Mouse (Mus musculus) lung, postnatal 36 days (tissue): ENCODE measurements around the gene Hist2h2be.
"Not testable (repeated sequence)": the region's sequence is repeated elsewhere in the genome, so short reads cannot be mapped to it uniquely, and the experiment has no call there.

Experiments
- DNase-seq: peaks from one replicate; pipeline ENCODE4 v3.0.0; 2022; ENCODE audit warnings: mixed read lengths

Gene Hist2h2be

DNA sequence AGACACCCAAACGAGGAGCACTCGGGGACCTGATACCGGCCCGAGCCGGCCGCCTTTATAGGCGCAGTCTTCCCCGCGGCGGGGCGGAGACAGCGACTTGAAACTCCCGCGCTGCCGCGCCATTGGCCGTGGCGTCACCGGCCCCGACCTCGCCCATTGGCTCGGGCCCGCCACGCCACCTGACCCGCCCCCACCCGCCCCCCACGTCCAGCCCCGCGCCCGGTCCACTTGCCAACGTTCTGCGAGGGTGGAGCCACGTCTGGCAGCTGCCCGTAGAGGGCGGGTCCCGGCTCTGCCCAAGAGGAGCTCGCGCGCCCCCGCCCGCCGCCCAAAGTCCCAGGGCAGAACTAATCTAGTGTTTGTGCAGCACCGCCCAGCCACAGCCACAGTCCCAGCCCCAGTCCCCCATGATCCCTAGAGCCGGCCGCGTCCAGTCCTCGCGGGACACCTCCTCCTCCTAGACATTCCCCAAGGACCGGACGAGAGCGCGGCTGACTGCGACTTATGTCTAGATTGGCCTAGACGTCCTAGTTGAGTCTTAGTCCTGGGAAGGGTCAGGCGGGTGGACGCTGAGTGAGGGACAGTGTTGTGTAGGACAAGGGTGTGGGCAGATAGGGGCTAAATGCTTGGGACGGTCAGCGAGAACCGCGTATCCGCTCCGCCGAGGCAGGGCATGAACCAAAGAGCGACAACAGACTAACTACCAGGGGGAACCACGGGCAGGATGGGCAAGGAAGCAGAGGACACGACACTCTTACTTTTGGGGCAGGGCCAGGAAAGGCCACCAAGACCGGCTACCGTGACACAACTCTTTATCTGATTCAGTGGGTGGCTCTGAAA is 18.3 kb downstream of the Hist2h2be start, which contains the start of gene Hist2h3c2:
TSS of gene Hist2h3c2 (minus strand) at position 174 of the 840 bp plus-strand sequence.
- not testable (repeated sequence) for DNase-seq

DNA sequence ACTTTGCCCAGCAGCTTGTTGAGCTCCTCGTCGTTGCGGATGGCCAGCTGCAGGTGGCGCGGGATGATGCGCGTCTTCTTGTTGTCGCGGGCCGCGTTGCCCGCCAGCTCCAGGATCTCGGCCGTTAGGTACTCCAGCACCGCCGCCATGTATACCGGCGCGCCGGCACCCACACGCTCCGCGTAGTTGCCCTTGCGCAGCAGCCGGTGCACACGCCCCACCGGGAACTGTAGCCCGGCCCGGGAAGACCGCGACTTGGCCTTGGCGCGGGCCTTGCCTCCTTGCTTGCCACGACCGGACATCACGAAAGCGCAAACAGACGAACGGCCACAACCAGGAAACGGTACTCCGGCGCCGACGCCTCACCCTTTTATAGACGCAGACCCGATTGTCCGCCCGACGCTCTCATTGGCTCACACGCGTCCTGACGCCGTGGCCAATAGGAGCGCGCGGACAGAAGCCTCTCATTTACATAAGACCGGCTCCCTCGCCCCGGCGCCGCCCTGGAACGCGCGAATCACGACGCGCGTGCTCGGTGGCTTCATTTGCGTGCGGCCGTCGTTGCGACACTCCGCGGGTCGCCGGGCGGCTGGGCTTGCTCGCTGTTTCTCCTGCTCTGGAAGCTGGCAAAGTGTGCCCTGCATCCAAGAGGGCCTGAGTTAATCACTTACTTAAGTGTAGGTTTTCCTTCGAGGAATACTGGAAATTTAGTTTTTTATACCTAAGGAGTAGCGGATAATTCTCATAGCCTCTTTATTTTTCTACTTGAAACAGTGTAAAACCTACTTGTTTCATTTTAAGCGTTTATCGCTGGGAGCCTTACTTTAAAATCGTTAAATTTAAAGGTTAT is 19.3 kb downstream of the Hist2h2be start, which contains the start of gene Hist2h2aa2:
TSS of gene Hist2h2aa2 (minus strand) at position 328 of the 850 bp plus-strand sequence.
- peak; percentile 98 for DNase-seq

DNA sequence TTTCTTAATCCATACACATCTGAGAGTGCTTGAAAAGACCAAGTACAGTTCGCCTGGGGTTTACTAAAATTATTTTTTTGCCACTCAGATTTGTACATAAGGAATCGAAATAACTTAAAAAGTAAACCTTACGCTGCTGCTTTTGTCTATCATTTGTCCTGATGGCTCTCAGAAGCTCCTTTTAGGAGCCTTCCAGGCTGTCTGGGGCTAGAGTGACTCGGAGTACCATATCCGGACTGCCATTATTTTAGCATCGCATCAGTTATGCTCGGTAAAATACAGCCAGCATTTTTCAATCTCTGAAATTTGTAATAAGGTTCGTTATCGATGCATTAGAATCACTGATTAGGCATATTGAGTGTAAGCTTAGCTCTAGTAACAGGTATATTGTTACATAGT is 19.9 kb downstream of the Hist2h2be start:
- DNase-seq, result no peak

DNA sequence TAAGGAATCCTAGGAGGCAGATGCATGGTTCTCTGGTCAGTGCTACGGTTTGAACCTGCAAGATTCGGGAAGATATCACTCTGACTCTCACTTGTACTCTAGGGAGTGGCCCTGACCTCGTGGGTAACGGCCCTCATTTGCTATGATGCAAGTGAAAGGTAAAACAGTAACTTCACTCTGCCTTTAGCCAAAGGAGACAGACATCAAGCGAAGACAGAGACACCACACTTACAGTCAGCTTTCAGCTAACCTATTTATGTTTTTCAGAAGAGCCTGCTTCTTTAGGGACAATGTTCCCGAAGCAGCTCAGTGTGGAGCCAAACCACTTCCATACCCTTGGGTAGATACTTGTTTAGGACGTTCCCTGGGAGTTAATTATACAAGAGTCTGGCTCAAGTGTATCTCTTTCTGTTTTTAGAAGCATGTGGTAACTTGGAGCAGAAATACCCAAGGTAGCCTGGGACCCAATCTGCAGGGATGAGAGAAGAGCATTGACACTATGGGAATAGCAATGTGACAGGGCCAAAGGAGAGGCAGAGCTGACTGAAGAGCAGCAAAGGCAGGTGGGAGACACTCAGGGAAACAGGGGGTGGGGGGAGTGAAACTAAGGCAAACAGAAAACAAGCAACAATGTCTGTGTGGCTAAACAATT is 23.1 kb downstream of the Hist2h2be start:
- no peak for DNase-seq

DNA sequence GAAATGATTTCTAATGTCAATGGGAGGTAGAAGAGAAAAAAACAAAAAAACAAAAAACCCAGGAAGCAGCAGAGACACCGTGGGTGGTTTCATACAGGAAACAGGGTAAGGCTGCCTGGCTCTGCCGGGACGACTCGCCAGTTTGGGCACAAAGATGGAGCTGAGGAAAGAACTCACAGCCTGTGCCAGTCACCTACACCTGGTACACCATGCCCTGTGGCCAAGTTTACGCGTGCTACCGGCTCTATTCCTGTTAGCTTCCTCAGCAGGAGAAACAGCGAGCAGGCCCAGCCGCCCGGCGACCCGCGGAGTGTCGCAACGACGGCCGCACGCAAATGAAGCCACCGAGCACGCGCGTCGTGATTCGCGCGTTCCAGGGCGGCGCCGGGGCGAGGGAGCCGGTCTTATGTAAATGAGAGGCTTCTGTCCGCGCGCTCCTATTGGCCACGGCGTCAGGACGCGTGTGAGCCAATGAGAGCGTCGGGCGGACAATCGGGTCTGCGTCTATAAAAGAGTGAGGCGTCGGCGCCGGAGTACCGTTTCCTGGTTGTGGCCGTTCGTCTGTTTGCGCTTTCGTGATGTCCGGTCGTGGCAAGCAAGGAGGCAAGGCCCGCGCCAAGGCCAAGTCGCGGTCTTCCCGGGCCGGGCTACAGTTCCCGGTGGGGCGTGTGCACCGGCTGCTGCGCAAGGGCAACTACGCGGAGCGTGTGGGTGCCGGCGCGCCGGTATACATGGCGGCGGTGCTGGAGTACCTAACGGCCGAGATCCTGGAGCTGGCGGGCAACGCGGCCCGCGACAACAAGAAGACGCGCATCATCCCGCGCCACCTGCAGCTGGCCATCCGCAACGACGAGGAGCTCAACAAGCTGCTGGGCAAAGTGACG is 24.3 kb downstream of the Hist2h2be start, which contains the start of gene Hist2h2aa1:
TSS of gene Hist2h2aa1 (plus strand) at position 495 of the 884 bp plus-strand sequence.
- peak; percentile 89 for DNase-seq

DNA sequence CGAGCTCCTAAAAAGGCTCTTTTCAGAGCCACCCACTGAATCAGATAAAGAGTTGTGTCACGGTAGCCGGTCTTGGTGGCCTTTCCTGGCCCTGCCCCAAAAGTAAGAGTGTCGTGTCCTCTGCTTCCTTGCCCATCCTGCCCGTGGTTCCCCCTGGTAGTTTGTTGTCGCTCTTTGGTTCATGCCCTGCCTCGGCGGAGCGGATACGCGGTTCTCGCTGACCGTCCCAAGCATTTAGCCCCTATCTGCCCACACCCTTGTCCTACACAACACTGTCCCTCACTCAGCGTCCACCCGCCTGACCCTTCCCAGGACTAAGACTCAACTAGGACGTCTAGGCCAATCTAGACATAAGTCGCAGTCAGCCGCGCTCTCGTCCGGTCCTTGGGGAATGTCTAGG is 25.1 kb downstream of the Hist2h2be start:
- not testable (repeated sequence) for DNase-seq

DNA sequence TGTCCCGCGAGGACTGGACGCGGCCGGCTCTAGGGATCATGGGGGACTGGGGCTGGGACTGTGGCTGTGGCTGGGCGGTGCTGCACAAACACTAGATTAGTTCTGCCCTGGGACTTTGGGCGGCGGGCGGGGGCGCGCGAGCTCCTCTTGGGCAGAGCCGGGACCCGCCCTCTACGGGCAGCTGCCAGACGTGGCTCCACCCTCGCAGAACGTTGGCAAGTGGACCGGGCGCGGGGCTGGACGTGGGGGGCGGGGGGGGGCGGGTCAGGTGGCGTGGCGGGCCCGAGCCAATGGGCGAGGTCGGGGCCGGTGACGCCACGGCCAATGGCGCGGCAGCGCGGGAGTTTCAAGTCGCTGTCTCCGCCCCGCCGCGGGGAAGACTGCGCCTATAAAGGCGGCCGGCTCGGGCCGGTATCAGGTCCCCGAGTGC is 25.5 kb downstream of the Hist2h2be start, which contains the start of gene Hist2h3c1:
TSS of gene Hist2h3c1 (plus strand) at position 259 of the 430 bp plus-strand sequence.
- not testable (repeated sequence) for DNase-seq

DNA sequence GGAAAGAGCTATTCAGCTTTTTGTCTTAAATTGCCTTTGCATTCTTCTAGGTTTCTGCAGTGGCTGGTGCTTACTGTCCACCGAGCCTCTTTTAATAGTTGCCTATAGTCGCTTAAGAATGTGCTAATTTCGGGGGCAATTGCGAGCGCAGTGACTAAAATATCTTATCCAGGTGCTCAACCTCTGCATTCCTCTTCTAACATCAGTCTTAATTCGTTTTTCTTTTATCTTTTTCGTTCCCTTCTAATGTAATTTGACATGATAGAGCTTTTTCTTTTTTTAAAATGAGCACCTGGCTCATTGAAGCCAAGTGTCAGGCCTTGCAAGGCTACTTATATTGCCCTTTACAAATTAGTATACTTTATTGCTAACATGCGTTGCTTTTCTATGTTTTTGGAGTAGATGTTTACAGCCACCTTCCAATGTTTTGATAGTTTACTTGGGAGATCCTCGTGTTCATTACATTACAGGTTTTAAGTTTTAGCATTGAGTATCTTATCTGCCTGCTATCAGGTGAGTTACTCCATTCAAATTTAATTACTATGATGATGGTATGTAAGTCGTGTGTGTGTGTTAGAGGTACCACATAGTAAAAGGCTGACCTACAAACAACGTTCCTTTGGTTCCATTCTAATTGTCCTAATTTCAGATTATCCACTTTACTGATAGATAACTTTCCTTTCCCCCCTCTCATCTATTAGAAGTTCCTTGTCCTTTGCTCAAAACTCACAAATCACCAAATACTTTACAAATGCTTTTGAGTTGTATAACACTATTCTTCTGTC is 26.6 kb downstream of the Hist2h2be start:
- no peak for DNase-seq

DNA sequence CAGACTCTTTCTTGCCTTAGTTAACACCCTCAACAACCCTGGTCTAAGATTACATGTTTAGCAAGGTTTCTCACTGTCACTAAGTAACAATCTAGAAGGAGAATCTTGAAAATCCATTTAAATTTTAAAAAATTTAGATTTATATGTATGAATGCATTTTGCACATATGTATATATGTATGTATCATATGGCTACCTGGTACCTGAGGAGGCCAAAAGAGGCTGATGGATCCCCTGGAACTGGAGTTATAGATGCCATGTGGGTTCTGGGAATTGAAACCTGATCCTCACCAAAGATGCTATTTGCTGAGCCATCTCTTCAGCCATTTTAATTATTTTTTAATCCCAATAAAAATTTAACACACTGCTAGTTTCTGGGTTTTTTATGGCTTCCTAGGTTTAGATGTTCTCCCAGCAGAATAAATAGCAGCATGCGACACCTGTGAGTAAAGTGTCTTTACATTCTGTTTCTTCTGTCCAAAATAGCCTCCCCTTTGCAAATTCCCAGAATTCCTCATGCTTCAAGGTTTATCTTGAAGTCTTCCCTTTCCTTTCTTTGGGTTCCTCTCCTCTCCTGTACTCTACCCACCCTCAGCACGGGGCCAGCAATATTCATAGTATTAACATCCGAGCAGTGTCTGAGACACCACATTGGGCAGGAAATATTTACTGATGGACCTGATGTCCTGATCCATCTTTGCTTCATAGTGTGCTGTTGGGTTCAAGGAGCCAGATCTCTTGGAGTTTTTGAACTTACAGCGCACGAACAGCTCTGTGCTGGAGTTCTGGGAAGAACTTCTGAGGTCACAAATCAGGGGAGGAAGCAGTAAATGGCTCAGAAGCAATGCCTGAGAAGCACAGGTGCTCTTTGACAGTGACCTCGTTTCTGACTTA is 27.5 kb downstream of the Hist2h2be start:
- no peak for DNase-seq

DNA sequence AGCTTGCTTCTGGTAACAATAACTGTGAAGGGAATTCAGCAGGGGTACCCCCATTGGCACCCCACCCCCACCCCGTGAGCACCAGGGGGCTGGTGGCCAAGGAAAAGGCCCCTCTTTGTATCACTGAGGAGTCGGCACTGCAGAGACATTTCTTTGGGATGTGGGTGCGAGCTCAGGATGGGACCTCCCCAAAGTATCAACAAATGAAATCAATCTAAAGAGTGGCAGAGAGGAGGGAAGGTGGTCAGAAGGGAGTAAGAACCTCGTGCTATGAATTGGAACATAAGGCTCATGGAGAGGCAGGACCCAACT is 28.1 kb downstream of the Hist2h2be start:
- DNase-seq, result no peak

DNA sequence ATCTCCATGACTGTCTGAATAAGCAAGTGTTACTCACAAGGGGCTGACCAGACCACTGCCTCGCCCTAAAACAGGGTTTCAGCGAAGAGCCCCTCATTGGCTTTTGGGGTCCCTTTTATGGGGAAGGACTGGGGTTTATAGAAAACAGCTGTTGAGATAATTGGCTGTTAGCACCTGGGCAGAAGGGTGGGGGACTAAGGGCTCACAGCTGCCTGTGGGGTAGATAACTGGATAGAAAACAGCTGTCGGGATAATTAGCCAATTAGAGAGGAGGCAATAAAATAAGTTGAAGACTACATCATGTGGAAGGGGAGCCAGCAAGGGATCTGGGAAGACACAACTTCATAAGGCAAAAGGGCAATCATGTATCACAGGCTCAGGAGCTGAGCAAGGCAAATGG is 30.0 kb downstream of the Hist2h2be start:
- no peak for DNase-seq

DNA sequence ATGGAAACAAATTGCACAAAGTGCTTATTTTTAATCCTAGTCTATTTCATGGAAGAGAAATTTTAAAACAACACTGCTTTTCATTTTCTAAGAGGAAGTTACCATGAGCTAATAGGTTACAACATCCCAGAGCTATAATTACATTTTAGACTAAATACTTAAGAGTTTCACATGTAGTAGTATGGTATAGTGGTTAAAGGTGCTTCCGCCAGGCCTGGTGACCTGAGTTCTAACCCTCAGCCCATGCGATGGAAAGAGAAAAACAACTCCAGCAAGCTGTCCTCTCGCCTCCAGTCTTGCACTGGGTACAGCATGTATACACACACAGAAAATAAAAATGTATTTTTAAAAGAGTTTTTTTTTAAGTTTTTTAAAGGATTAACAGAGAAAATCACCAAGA is 30.9 kb downstream of the Hist2h2be start:
- DNase-seq, result no peak

DNA sequence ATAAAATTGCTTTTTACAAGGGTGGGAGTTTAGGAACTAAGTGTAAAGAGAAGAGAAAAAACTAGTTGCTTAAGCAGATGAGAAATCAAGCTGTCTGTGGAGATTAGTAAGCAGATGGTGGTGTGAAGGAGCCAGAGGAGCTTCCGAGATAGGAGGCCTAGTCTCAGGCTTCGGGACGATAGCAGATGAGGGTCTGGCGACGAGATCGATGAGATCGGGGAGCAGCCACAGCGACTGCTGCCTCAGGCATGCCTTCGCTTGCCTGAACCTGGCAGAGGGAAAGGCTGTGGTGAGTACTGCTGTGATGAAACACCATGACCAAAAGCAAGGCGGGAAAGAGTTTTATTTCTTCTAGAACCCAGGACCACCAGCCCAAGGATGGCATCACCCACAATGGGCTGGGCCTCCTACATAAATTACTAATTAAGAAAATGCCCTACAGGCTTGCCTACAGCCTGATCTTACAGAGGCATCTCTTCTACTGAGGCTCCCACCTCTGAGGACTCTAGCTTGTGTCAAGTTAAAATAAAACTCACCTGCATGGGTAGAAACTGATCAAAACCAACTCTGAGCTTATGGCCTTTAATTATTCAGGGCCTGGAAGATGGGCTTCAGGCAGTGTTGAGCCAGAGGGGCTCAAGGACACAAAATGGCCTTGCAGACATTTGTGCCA is 33.9 kb downstream of the Hist2h2be start:
- no peak for DNase-seq

DNA sequence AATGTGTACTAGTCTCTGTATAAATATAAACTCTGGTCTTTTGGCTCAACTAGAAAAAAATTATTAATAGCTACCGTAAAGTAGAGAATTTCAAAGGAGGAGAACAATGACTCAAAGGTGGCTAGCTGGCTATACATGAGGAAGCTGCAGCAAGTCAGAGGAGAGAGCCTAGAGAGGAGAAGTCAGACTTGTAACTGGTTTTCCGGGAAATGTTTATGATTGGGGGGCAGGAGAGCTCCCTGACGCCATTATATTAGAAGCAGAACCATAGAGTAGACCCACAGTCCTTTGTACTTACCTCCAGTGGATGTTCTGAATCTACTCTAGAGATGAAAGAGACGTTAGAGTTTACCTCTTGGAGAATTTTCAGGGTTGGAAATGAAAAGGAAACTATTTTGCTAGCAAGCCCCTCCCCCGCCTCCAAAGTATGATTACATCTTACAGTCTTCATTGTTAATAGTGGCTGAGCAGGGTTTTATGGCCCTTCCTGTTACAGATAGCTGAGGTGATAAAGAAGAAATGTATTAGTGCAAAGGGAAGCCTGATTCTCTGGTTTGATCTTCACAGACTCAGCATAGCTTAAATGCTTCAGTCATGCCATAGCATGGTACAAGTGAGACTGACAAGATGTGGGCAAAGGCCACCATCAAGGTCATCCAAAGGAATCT is 35.1 kb downstream of the Hist2h2be start:
- DNase-seq, result peak; percentile 56

DNA sequence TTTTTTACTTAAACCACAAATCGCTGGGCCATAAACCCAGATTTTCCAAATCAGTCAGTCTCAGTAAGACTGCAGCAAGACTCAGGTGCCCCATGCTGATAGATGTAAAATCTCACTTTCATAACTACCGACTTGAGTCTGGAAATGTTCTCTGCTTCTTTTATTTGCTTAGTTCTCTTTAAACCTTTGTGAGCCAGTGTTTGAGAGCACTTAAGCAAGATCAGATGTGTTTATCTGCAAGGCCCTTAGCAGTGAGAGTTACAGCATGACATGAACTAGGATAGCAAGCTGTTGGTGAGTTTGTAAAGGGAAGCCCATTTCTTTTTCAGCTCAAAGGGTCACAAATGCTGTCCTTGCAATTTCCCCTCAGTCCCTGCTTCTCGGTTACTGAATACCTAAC is 36.3 kb downstream of the Hist2h2be start:
- DNase-seq, result peak; percentile 44

DNA sequence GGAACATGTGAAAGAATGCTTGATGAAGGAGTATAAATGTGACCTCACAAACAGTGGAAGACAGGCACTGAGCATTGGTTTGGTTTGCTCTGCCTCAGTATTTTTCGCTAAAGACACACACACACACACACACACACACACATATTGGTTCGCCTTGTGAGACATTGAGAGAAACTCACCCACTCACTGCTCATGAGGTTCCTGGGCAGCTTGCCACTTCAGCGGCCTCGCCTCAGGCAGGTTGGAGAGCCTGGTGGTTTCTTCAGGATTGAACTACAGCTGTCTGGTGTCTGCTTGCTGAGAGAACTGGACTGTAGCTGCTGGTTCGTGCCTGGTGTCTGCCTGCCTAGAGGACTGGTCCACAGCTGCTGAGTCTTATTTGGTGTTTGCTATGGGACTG is 39.3 kb downstream of the Hist2h2be start:
- DNase-seq, result no peak

DNA sequence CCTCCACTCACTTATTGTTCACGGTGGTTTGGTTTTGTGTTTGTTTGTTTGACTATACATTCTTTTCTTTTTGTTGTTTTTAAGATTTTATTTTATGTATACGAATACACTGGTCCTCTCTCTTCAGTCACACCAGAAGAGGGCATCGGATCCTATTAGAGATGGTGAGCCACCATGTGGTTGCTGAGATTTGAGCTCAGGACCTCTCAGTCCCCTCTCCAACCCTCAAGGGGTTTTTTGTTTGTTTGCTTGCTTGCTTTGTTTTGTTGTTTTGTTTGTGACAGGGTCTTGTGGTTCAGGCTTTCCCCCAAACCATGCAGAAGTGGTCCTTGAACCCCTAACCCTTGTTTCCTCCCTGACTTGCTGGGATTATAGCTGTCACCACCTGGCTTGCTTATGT is 40.7 kb downstream of the Hist2h2be start:
- DNase-seq, result no peak

DNA sequence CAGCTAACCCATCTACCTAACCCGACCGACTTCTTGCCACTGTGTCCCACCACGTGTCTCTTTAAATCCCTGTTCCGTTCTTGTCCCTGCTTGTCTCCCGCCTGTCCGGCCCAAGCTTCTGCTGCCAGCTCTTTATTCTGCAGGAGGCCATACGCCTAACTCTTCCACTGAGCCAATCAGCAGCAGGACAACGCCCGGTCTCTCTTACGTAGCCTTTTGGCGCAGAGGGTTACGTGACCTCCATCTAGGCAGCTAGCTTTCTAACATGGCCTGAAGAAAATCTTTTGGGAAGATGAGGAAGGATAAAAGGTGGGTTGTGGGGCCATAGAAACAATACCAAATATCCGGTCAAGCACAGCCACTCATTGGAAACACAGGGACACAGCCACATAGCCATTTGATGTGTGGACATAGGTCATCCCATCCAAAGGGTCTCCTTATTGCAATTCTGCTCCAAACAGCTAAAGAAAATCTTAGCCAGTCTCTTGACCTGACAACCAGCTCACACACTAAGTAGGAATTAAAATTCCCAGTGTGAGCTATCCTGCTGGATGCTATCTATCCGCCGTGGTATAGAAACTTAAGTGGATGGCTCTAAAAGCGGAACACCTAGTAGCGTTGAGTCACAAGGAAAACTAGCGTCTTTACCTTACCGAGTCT is 41.4 kb downstream of the Hist2h2be start:
- DNase-seq, result peak; percentile 95
